Mouse (Mus musculus) embryonic facial prominence, embryonic 14.5 days (tissue): Measurements from ENCODE around the gene Lrrc3c. TPM values are rescaled to one million over a fixed set of nuclear protein-coding genes. Genes with fewer than 3 reads are reported as not detected.
"Not testable (repeated sequence)": the region's sequence is repeated elsewhere in the genome, so short reads cannot be mapped to it uniquely, and the experiment has no call there.

Experiments
- ATAC-seq: fragments of 200-750 bp; cut with Nextera tagmentation; 2 replicates; pipeline ENCODE4 v1.8.0; 2017; ENCODE audit warnings: low read depth, moderate number of reproducible peaks, moderate TSS enrichment
- DNase-seq: peaks from one replicate; pipeline ENCODE4 v3.0.0-alpha.2; 2015; ENCODE audit warnings: low spot score
- H3K27ac ChIP-seq: fragments of 300-500 bp; sonication (generic); replicated peaks from 2 replicates; pipeline ENCODE4 v1.5.1; 2014; ENCODE audit warnings: low read depth, mild to moderate bottlenecking, low read length, moderate library complexity
- H3K27me3 ChIP-seq: fragments of 300-500 bp; sonication (generic); replicated peaks from 2 replicates; pipeline ENCODE4 v1.6.1; 2014; ENCODE audit warnings: low read length; ENCODE audit not compliant: control insufficient read depth, insufficient read depth
- H3K36me3 ChIP-seq: fragments of 300-500 bp; sonication (generic); 2 replicates; pipeline ENCODE4 v1.6.1; 2014; ENCODE audit warnings: low read length, mixed read lengths; ENCODE audit not compliant: control insufficient read depth, insufficient read depth
- H3K4me1 ChIP-seq: fragments of 300-500 bp; sonication (generic); 2 replicates; pipeline ENCODE4 v1.6.1; 2014; ENCODE audit warnings: antibody characterized with exemption, low read length; ENCODE audit not compliant: control insufficient read depth, insufficient read depth
- H3K4me2 ChIP-seq: fragments of 300-500 bp; sonication (generic); 2 replicates; pipeline ENCODE4 v1.6.1; 2014; ENCODE audit warnings: low read depth, mild to moderate bottlenecking, low read length, moderate library complexity, mixed read lengths
- H3K4me3 ChIP-seq: fragments of 300-500 bp; sonication (generic); 2 replicates; pipeline ENCODE4 v1.5.1; 2014; ENCODE audit warnings: low read depth, mild to moderate bottlenecking, low read length
- H3K9ac ChIP-seq: fragments of 300-500 bp; sonication (generic); 2 replicates; pipeline ENCODE4 v1.6.1; 2014; ENCODE audit warnings: low read depth, mild to moderate bottlenecking, low read length, moderate library complexity, mixed read lengths
- H3K9me3 ChIP-seq: fragments of 300-500 bp; sonication (generic); 2 replicates; pipeline ENCODE4 v1.6.1; 2016; ENCODE audit warnings: low read length; ENCODE audit not compliant: control insufficient read depth
- WGBS: fragments of 180-500 bp; shearing (Covaris S2); extraction: QIAGEN DNeasy Blood & Tissue Kit; methylation state at CpG from one replicate; pipeline ENCODE4 v1.1.7; 2014; 5-methylcytosine and 5-hydroxymethylcytosine counted together
- polyA plus RNA-seq: library from polyadenylated mRNA; unstranded; fragments of >200 nt; fragmentation: Nextera tagmentation; extraction: Ambion mirVana; gene quantifications from 2 replicates; pipeline ENCODE4 v1.2.1, GENCODE M21; 2014

Lrrc3c gene
- polyA plus RNA-seq, 1 experiment from 2014 or later, result not detected

- no peak overlapping the region for H3K9ac ChIP-seq
- ATAC-seq (peak; percentile 69), DNase-seq (peak; percentile 37)
- no peaks in the 10 kb centered on the region for H3K36me3 ChIP-seq
- no peaks in the 10 kb centered on the region for H3K4me1 ChIP-seq
- 2% methylated on average over 20 of the region's 20 CpGs for WGBS
- no peak overlapping the region for H3K27ac ChIP-seq
- peaks cover 11% of the 10 kb centered on the region for H3K27me3 ChIP-seq
- no peaks in the 10 kb centered on the region for H3K9me3 ChIP-seq
- H3K4me2 ChIP-seq, result peak overlapping the region; percentile 48
- H3K4me3 ChIP-seq, result peak overlapping the region; percentile 20
Measured at GRCm38 (mm10) chr11:98602090-98602690, 4.1 kb downstream of the Lrrc3c start.

- no peaks in the 10 kb centered on the region for H3K9me3 ChIP-seq
- 79% methylated on average over 2 of the region's 2 CpGs for WGBS
- DNase-seq (no peak), ATAC-seq (no peak)
- H3K4me1 ChIP-seq, result no peaks in the 10 kb centered on the region
- no peak overlapping the region for H3K9ac ChIP-seq
- H3K27ac ChIP-seq, result no peak overlapping the region
- H3K36me3 ChIP-seq, result no peaks in the 10 kb centered on the region
- H3K4me2 ChIP-seq, result no peak overlapping the region
- H3K4me3 ChIP-seq, result no peak overlapping the region
- peaks cover 7% of the 10 kb centered on the region for H3K27me3 ChIP-seq
Measured at GRCm38 (mm10) chr11:98603953-98604352, 5.9 kb downstream of the Lrrc3c start.

- H3K36me3 ChIP-seq, H3K9me3 ChIP-seq, ATAC-seq, H3K27me3 ChIP-seq, H3K4me3 ChIP-seq, DNase-seq, H3K4me2 ChIP-seq, H3K4me1 ChIP-seq, H3K27ac ChIP-seq, H3K9ac ChIP-seq: not testable (repeated sequence)
- 63% methylated on average over 6 of the region's 6 CpGs for WGBS
Measured at GRCm38 (mm10) chr11:98604911-98605310, 6.8 kb downstream of the Lrrc3c start.

- Histone ChIP-seq H3K27ac (no peak overlapping the region), H3K27me3 (peaks cover 3% of the 10 kb centered on the region; the same call in 1 of the 2 replicates), H3K9me3 (no peaks in the 10 kb centered on the region), H3K36me3 (no peaks in the 10 kb centered on the region), H3K4me1 (no peaks in the 10 kb centered on the region), H3K9ac (no peak overlapping the region), H3K4me2 (no peak overlapping the region), H3K4me3 (no peak overlapping the region)
- ATAC-seq, result no peak
- WGBS, result 12% methylated on average over 3 of the region's 3 CpGs
- peak; percentile 84 for DNase-seq
Measured at GRCm38 (mm10) chr11:98606763-98607162, 8.7 kb downstream of the Lrrc3c start.

GRCm38 (mm10) chr11:98620791-98621190 lies 22.7 kb downstream of the Lrrc3c start:
- Histone ChIP-seq H3K36me3 (no peaks in the 10 kb centered on the region), H3K27ac (no peak overlapping the region), H3K4me1 (no peaks in the 10 kb centered on the region), H3K27me3 (no peaks in the 10 kb centered on the region), H3K4me3 (no peak overlapping the region), H3K4me2 (no peak overlapping the region), H3K9ac (no peak overlapping the region), H3K9me3 (no peaks in the 10 kb centered on the region)
- WGBS, result 90% methylated on average over 13 of the region's 13 CpGs
- no peak for DNase-seq
- no peak for ATAC-seq

- WGBS, result 67% methylated on average over 6 of the region's 6 CpGs
- not testable (repeated sequence) for H3K27ac ChIP-seq, H3K4me2 ChIP-seq, H3K27me3 ChIP-seq, H3K9me3 ChIP-seq, H3K4me1 ChIP-seq, H3K36me3 ChIP-seq, H3K9ac ChIP-seq, H3K4me3 ChIP-seq, ATAC-seq, DNase-seq
Measured at GRCm38 (mm10) chr11:98623981-98624380, 25.9 kb downstream of the Lrrc3c start.

GRCm38 (mm10) chr11:98624381-98624780 lies 26.3 kb downstream of the Lrrc3c start:
- not testable (repeated sequence) for H3K27ac ChIP-seq, H3K9me3 ChIP-seq, H3K36me3 ChIP-seq, H3K9ac ChIP-seq, ATAC-seq, H3K4me3 ChIP-seq, H3K4me2 ChIP-seq, DNase-seq, H3K4me1 ChIP-seq, H3K27me3 ChIP-seq
- 90% methylated on average over 2 of the region's 2 CpGs for WGBS

- DNase-seq (no peak), ATAC-seq (no peak)
- Histone ChIP-seq H3K4me1 (no peaks in the 10 kb centered on the region), H3K9me3 (no peaks in the 10 kb centered on the region), H3K4me3 (no peak within 1 kb of the TSS), H3K27ac (no peak within 1 kb of the TSS), H3K36me3 (no peaks in the 10 kb centered on the region), H3K4me2 (no peak within 1 kb of the TSS), H3K9ac (no peak within 1 kb of the TSS), H3K27me3 (no peaks in the 10 kb centered on the region)
- WGBS, result 88% methylated on average over 10 of the region's 10 CpGs
Measured at GRCm38 (mm10) chr11:98625611-98626410, 27.7 kb downstream of the Lrrc3c start, which contains the start of the genes Gm12355 and Gsdma3. Gene Gm12355 (minus strand): TSS chr11:98625661. Gene Gsdma3 (plus strand): TSS chr11:98626360.
